In genomic region chr7:80903625-80904422, GRCm38 (mm10) we compare ENCODE assay signal across 9 mouse cellular contexts. TPM values are rescaled to one million over a fixed set of nuclear protein-coding genes. Genes with fewer than 3 reads are reported as not detected.
DNase-seq lines count a peak whose midpoint lies in the region; ATAC-seq and TF ChIP-seq lines count a peak whose summit lies in the region.
"Had no signal": no experiment of that assay in that cellular context is flagged by ENCODE, and none has a peak within 500 bp of the region (broad histone marks: within the 10 kb centered on the region; RNA-seq: fewer than 3 reads in every experiment).

No protein-coding gene starts in this region.

- H3K36me3 ChIP-seq in heart, embryonic 12.5 days, result peaks cover 19% of the 10 kb centered on the region
- H3K36me3 ChIP-seq in lung, postnatal 0 days (ENCODE audit: insufficient read depth, low read length), result no peaks in the 10 kb centered on the region; the same call in 1 of the 2 replicates
- H3K36me3 ChIP-seq in forebrain, embryonic 15.5 days, result peaks cover 19% of the 10 kb centered on the region
- peaks cover 26% of the 10 kb centered on the region for H3K36me3 ChIP-seq in neural tube, embryonic 12.5 days

- no peak overlapping the region for H3K27ac ChIP-seq in heart, embryonic 12.5 days (ENCODE audit: poor library complexity, severe bottlenecking)
- no peak overlapping the region for H3K27ac ChIP-seq in lung, postnatal 0 days (ENCODE audit: low read length)
- no peak overlapping the region for H3K27ac ChIP-seq in forebrain, embryonic 15.5 days (replicated peaks)
- no peak overlapping the region for H3K27ac ChIP-seq in neural tube, embryonic 12.5 days

- 83% methylated on average over 11 of the region's 11 CpGs for WGBS in heart, embryonic 12.5 days
- WGBS in lung, postnatal 0 days, result 88% methylated on average over 11 of the region's 11 CpGs
- 87% methylated on average over 11 of the region's 11 CpGs for WGBS in forebrain, embryonic 15.5 days
- whole genome bisulfite sequencing in neural tube, embryonic 12.5 days, result 92% methylated on average over 11 of the region's 11 CpGs

- ATAC-seq in heart, embryonic 12.5 days (ENCODE audit: insufficient number of reproducible peaks, low FRiP score), result no peak
- no peak for ATAC-seq in lung, postnatal 0 days
- ATAC-seq in forebrain, embryonic 15.5 days (replicated peaks), result no peak
- no peak for ATAC-seq in neural tube, embryonic 12.5 days (ENCODE audit: low FRiP score, low read depth)

- H3K9me3 ChIP-seq in heart, embryonic 12.5 days (replicated peaks), result no peaks in the 10 kb centered on the region
- no peaks in the 10 kb centered on the region for H3K9me3 ChIP-seq in lung, postnatal 0 days (ENCODE audit: low read length)
- no peaks in the 10 kb centered on the region for H3K9me3 ChIP-seq in forebrain, embryonic 15.5 days
- no peaks in the 10 kb centered on the region for H3K9me3 ChIP-seq in neural tube, embryonic 12.5 days

- TF ChIP-seq CTCF in lung, postnatal 0 days (IDR thresholded peaks at IDR 0.05), result no peak

- no peak overlapping the region for H3K9ac ChIP-seq in heart, embryonic 12.5 days
- H3K9ac ChIP-seq in lung, postnatal 0 days (replicated peaks; ENCODE audit: low read depth), result no peak overlapping the region
- H3K9ac ChIP-seq in forebrain, embryonic 15.5 days (replicated peaks), result 0 out of 2 replicates have a peak overlapping the region, but pooled peaks have one; percentile 53
- no peak overlapping the region for H3K9ac ChIP-seq in neural tube, embryonic 12.5 days

- H3K4me1 ChIP-seq in heart, embryonic 12.5 days (replicated peaks), result peaks cover 23% of the 10 kb centered on the region
- H3K4me1 ChIP-seq in lung, postnatal 0 days (ENCODE audit: insufficient read depth, low read depth, low read length), result peaks cover 6% of the 10 kb centered on the region
- H3K4me1 ChIP-seq in forebrain, embryonic 15.5 days, result peaks cover 35% of the 10 kb centered on the region
- H3K4me1 ChIP-seq in neural tube, embryonic 12.5 days, result peaks cover 24% of the 10 kb centered on the region

- DNase-seq in heart, adult 18-20 months, result no peak
- no peak for DNase-seq in lung, postnatal 0 days (ENCODE audit: low spot score)
- DNase-seq in lung, postnatal 14 days, result no peak
- no peak for DNase-seq in urinary bladder, adult 18-20 months (ENCODE audit: low spot score in 2 of 2)
- DNase-seq in layer of hippocampus, adult 9-11 months, result no peak
- DNase-seq: kidney, adult 8-10 months had no signal

- 0 out of 2 replicates have a peak, but pooled peaks cover 6% of the 10 kb centered on the region for H3K27me3 ChIP-seq in heart, embryonic 12.5 days (replicated peaks)
- no peaks in the 10 kb centered on the region for H3K27me3 ChIP-seq in lung, postnatal 0 days (replicated peaks; ENCODE audit: insufficient read depth, low read length)
- H3K27me3 ChIP-seq in forebrain, embryonic 15.5 days, result no peaks in the 10 kb centered on the region
- no peaks in the 10 kb centered on the region for H3K27me3 ChIP-seq in neural tube, embryonic 12.5 days (replicated peaks)

- peak overlapping the region; percentile 92 for H3K4me2 ChIP-seq in heart, embryonic 12.5 days
- H3K4me2 ChIP-seq in lung, postnatal 0 days (replicated peaks; ENCODE audit: low read depth, low read length), result peak overlapping the region; percentile 83; the same call in 1 of the 2 replicates
- H3K4me2 ChIP-seq in forebrain, embryonic 15.5 days (replicated peaks), result no peak overlapping the region
- peak overlapping the region; percentile 87 for H3K4me2 ChIP-seq in neural tube, embryonic 12.5 days (replicated peaks)

- no peak for TF ChIP-seq EP300 in lung, postnatal 0 days (IDR thresholded peaks at IDR 0.05)

- no peak overlapping the region for H3K4me3 ChIP-seq in heart, embryonic 12.5 days
- no peak overlapping the region for H3K4me3 ChIP-seq in lung, postnatal 0 days (ENCODE audit: low read depth, low read length)
- H3K4me3 ChIP-seq in forebrain, embryonic 15.5 days, result no peak overlapping the region
- H3K4me3 ChIP-seq in neural tube, embryonic 12.5 days, result no peak overlapping the region

RNA-seq across cellular contexts. Expression of gene Nmb, which starts 1.1 kb away (rescaled TPM):
- 3.6 and 3.7 TPM in 2 replicates for polyA plus RNA-seq in heart, embryonic 12.5 days (2016; fragmentation: Nextera tagmentation; extraction: Ambion mirVana)
- 10 to 100 TPM in 1 of 2 experiments, 1 to 10 TPM in 1; 9.2 to 10.8 TPM for total RNA-seq in heart, adult 18-20 months (2021)
- polyA plus RNA-seq in lung, postnatal 0 days (2015; fragmentation: Nextera tagmentation; extraction: Ambion mirVana), result 6.3 and 8.3 TPM in 2 replicates
- polyA plus RNA-seq in forebrain, embryonic 15.5 days (2015; fragmentation: Nextera tagmentation; extraction: Ambion mirVana), result 7.1 TPM in 2 replicates
- 6.5 and 7.4 TPM in 2 replicates for polyA plus RNA-seq in neural tube, embryonic 12.5 days (2016; fragmentation: Nextera tagmentation; extraction: Ambion mirVana)

RNA-seq across cellular contexts. Expression of gene Wdr73, which starts 2.8 kb away (rescaled TPM):
- polyA plus RNA-seq in heart, embryonic 12.5 days (2016; fragmentation: Nextera tagmentation; extraction: Ambion mirVana), result 18.8 and 19.9 TPM in 2 replicates
- 1 to 10 TPM; 7.5 to 8.6 TPM for total RNA-seq in heart, adult 18-20 months (2021)
- polyA plus RNA-seq in lung, postnatal 0 days (2015; fragmentation: Nextera tagmentation; extraction: Ambion mirVana), result 17.5 and 20.7 TPM in 2 replicates
- polyA plus RNA-seq in forebrain, embryonic 15.5 days (2015; fragmentation: Nextera tagmentation; extraction: Ambion mirVana), result 43.2 and 43.9 TPM in 2 replicates
- 39.6 and 42.0 TPM in 2 replicates for polyA plus RNA-seq in neural tube, embryonic 12.5 days (2016; fragmentation: Nextera tagmentation; extraction: Ambion mirVana)

RNA-seq across cellular contexts. Expression of gene Zscan2, which starts 43.1 kb away (rescaled TPM):
- polyA plus RNA-seq in heart, embryonic 12.5 days (2016; fragmentation: Nextera tagmentation; extraction: Ambion mirVana), result 2.0 and 2.4 TPM in 2 replicates
- total RNA-seq in heart, adult 18-20 months (2021), result 1 to 10 TPM; 3.7 to 6.4 TPM
- 1.1 and 1.5 TPM in 2 replicates for polyA plus RNA-seq in lung, postnatal 0 days (2015; fragmentation: Nextera tagmentation; extraction: Ambion mirVana)
- polyA plus RNA-seq in forebrain, embryonic 15.5 days (2015; fragmentation: Nextera tagmentation; extraction: Ambion mirVana), result 4.6 and 5.9 TPM in 2 replicates
- polyA plus RNA-seq in neural tube, embryonic 12.5 days (2016; fragmentation: Nextera tagmentation; extraction: Ambion mirVana), result 4.9 and 6.0 TPM in 2 replicates

RNA-seq across cellular contexts. Expression of gene Sec11a, which starts 43.8 kb away (rescaled TPM):
- polyA plus RNA-seq in heart, embryonic 12.5 days (2016; fragmentation: Nextera tagmentation; extraction: Ambion mirVana), result 145 and 152 TPM in 2 replicates
- 10 to 100 TPM; 49.2 to 51.6 TPM for total RNA-seq in heart, adult 18-20 months (2021)
- polyA plus RNA-seq in lung, postnatal 0 days (2015; fragmentation: Nextera tagmentation; extraction: Ambion mirVana), result 170 and 172 TPM in 2 replicates
- polyA plus RNA-seq in forebrain, embryonic 15.5 days (2015; fragmentation: Nextera tagmentation; extraction: Ambion mirVana), result 149 and 157 TPM in 2 replicates
- polyA plus RNA-seq in neural tube, embryonic 12.5 days (2016; fragmentation: Nextera tagmentation; extraction: Ambion mirVana), result 170 and 176 TPM in 2 replicates
